Mouse (Mus musculus) megakaryocyte, embryonic 14.5 days (primary cell): ENCODE results near the gene Gab1.

Experiments used
- FLI1 ChIP-seq: IDR thresholded peaks from 2 replicates; pipeline ENCODE4 v1.6.1; 2012; ENCODE audit warnings: low read length, inconsistent platforms, mixed read lengths
- GATA1 ChIP-seq: IDR thresholded peaks from 3 replicates; pipeline ENCODE4 v1.6.1; 2012; ENCODE audit warnings: mixed read lengths, low read length, inconsistent platforms, borderline replicate concordance

DNA sequence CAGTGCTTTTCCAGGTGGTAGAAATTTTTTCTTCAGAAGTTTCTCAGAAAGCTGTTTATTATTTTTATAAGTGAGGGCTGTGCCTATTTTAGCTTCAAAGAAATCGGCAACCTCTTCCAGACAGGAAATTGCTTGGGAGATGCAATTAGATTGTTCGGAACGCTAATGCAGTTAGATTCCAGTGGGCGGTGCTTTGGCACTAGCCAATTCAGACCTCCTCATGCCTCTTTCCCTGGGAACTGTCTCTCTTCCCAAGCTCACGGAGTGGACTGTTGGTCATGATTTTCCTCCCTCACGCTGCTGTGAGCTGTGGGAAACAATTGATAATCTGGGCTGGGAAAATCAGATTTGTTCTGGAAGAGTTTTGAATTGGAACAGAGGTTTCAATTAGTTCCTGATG, 15.1 kb upstream of the Gab1 start:
- TF ChIP-seq GATA1 (no peak), FLI1 (no peak)
